Mouse (Mus musculus) thymus, postnatal 14 days (tissue): Measurements from ENCODE around the gene Spint4.
A peak's percentile ranks its signal among the peaks of the same experiment; 100 is the strongest.
"Not testable (repeated sequence)": the region's sequence is repeated elsewhere in the genome, so short reads cannot be mapped to it uniquely, and the experiment has no call there.

Source experiments
- DNase-seq: peaks from one replicate; pipeline ENCODE4 v3.0.0; 2021

The Spint4 gene

DNA sequence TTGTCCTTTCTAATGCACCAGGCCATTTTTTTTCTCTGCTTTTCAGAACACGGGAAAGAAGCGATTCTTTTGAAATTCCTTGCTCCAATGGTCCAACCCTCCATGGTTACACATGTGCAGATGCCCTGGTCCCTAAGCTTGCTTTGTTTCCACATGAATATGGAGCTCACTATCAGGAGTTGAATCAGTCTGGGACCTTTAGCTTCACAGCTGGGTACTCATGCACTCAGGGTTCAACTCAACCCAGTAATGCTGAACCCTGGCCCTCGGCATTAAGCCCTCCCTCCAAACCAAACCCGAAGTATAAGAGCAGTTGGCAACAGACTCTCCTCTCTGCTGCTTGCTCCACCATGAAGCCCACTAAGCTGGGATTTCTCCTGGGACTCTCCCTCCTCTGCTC is at the start of gene Spint4:
TSS of gene Spint4 (plus strand) at position 301 of the 400 bp plus-strand sequence.
- DNase-seq = no peak

DNA sequence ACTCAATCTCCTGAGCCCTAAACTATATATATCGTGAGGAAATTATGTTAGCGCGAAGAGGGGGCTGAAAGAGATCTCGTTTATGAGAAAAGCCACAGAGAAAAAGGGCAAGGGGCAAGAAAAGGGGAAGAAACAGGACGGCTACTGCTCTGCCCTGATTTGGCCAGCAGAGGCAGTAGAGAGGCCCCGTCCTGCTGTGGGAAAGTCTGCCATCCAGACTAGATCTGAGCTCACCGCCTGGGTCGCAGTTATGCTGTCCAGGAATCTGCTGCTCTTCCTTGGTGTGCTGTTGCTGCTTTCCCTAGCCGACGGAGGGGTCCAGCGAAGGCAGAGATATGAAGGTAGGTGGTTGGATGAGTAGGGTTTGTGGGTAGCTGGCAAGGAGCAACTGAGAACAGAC is 42.4 kb upstream of the Spint4 start, which contains the start of gene Wfdc10:
TSS of gene Wfdc10 (plus strand) at position 189 of the 400 bp plus-strand sequence.
- peak; percentile 58 for DNase-seq

DNA sequence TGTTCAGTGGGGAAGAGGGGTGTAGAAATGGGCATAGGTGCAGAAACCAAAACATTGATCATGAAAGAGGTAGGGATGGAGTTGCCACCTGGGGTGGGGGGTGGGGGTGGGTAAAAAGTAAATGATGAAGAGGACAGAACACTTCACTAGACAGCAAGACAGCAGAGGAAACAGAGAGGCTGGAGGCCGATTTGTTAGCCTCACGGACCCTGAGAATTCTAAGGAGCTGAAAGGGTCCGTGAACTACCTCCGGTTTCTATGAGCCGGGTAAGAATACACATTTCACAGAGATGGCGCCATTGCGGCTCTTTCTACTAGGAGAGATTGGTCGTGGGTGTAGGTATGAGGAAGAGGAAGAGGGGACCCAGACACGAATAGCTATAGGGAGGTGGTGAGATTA is 41.8 kb upstream of the Spint4 start, which contains the start of gene Wfdc9:
TSS of gene Wfdc9 (minus strand) at position 101 of the 400 bp plus-strand sequence.
- DNase-seq = no peak

- DNase-seq = no peak
These were observed 33.5 kb upstream of the Spint4 start for GRCm38 (mm10) chr2:164664851-164665250.

DNA sequence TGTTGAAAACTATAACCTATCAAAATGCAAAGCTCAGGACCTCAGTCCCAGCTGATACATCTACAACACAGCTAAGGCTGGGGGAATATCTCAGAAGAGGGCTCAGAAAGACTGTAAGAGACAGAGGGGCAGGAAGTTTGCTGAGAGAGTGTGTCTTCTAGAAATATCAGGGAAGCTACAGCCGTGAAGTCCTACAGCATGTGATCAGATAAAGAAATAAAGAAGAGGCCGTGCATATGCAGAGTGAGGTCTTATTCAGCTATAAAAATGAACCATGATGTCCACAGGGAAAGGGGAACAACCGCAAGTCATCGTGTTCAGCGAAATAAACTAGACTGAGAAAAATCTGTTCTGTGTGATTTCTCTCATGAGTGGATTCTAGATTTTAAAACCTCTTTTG is 28.0 kb upstream of the Spint4 start:
- DNase-seq = no peak

DNA sequence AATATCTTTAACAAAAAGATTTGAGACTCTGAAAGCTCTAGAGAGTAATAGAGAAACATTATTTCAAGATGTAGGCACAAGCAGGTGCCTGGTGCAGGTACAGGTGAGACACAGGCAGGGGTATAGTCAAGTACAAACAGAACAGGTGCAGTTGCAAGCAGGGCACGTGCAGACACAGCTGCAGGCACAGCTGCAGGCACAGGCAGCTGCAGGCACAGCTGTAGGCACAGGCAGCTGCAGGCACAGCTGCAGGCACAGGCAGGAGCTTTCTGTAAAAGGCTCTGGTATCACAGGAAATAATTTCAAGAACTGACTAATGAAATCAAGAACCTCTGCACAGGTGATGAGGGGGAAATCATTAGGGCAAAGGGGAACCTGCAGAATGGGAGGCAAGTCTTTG is 27.4 kb upstream of the Spint4 start:
- DNase-seq = no peak

- DNase-seq = no peak
These were observed 24.3 kb upstream of the Spint4 start, which contains the start of gene Wfdc11 for GRCm38 (mm10) chr2:164673987-164674386. Gene Wfdc11, minus strand, starts transcription at chr2:164674087.

DNA sequence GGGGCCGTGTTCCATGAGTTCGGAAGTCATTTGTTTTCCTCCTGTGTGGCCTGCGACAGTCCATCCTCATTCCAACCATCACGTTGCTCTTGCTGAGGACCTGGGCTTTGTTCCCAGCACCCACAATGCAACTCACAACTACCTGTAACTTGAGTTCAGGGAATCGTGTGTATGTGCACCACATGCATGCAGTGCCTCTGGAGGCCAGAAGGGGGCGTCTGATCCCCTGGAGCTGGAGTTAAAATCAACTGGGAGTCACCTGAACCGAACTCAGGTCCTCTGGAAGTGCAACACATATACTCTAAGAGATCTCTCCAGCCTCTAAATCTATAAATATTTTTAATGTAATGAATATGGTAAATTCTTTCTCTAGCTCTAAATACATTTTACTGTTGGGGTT is 22.2 kb upstream of the Spint4 start:
- DNase-seq = no peak

DNA sequence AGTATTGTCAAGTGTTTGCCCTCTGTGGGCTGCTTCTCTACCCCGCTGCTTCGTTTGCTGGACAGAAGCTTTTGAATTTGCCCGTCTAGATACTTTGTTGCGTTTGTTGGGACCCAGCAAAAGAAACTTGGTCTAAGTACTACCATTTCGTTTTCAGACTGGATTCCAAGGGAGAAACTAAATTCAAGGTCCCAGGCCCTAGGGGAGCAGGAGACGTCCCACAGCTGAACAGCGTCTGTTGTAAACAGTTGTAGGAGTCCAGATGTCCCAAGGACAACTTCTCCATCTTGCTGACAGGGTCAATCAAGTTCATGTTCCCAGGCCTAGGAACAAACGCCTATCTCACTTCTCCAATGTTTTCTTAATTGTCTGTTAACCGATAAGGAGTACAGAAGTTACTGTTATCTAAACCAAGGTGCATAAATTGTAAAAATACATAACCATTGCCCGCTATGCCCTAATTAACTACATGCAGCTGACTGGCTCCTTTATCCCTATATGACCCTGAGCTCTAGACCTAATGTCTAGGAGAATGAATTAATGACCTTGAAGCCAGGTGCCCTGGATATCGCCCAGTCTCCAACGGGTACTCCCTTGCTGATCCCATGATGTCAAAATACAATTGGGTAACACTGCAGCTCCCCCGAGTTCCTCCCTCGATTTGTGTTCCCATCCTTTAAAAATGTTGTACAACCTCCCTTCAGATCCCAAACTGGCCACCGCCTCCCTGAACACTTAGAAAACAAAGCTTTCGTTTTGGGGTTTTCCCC is 21.2 kb upstream of the Spint4 start:
- DNase-seq = no peak

GRCm38 (mm10) chr2:164678848-164679625 is 19.3 kb upstream of the Spint4 start:
- DNase-seq = peak; percentile 89

- peak; percentile 60 for DNase-seq
These were observed 18.4 kb upstream of the Spint4 start for GRCm38 (mm10) chr2:164679906-164680305.

DNA sequence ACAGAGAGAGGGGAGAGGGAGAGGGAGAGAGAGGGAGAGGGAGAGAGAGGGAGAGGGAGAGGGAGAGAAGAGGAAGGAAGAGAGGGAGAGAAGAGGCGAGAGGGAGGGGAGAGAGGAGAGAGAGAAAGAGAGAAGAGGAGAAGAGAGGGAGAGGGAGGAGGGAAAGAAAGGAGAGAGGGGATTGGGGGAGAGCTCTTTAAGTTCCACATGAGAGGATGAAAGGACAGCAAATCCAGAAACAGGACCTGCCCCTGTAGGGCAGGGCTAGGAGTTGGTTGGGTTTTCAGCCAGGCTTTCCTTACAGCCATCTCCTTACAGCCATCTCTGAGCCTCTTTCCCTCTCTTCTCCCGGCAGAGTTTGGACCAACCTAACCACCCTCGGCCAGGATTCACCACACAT is 13.5 kb upstream of the Spint4 start, which contains the start of gene Wfdc13:
TSS of gene Wfdc13 (plus strand) at position 301 of the 400 bp plus-strand sequence.
- DNase-seq = no peak

- no peak for DNase-seq
These were observed 2.7 kb downstream of the Spint4 start for GRCm38 (mm10) chr2:164700959-164701358.

GRCm38 (mm10) chr2:164701761-164702160 is 3.5 kb downstream of the Spint4 start:
- DNase-seq = no peak

GRCm38 (mm10) chr2:164704235-164704634 is 5.9 kb downstream of the Spint4 start:
- no peak for DNase-seq

DNA sequence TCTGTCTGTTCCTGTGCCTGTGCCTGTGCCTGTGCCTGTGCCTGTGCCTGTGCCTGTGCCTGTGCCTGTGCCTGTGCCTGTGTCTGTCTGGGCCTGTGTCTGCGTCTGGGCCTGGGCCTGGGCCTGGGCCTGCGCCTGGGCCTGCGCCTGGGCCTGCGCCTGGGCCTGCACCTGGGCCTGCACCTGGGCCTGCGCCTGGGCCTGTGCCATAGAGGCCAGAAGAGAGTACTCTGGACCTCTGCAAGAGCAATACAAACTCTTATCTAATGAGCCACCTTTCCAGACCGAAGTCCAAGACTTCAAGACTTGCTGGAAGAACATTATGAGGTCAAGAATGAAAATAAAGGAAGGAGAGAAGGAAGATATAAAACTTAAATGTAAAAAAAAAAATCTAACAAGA is 7.0 kb downstream of the Spint4 start:
- no peak for DNase-seq

- DNase-seq = no peak
These were observed 7.7 kb downstream of the Spint4 start for GRCm38 (mm10) chr2:164705991-164706390.

- DNase-seq = no peak
These were observed 16.7 kb downstream of the Spint4 start, which contains the start of gene Spint5 for GRCm38 (mm10) chr2:164715005-164715404. Gene Spint5, plus strand, starts transcription at chr2:164715305.

- DNase-seq = not testable (repeated sequence)
These were observed 18.0 kb downstream of the Spint4 start for GRCm38 (mm10) chr2:164716194-164716786.

GRCm38 (mm10) chr2:164723276-164723675 is 25.0 kb downstream of the Spint4 start:
- no peak for DNase-seq

DNA sequence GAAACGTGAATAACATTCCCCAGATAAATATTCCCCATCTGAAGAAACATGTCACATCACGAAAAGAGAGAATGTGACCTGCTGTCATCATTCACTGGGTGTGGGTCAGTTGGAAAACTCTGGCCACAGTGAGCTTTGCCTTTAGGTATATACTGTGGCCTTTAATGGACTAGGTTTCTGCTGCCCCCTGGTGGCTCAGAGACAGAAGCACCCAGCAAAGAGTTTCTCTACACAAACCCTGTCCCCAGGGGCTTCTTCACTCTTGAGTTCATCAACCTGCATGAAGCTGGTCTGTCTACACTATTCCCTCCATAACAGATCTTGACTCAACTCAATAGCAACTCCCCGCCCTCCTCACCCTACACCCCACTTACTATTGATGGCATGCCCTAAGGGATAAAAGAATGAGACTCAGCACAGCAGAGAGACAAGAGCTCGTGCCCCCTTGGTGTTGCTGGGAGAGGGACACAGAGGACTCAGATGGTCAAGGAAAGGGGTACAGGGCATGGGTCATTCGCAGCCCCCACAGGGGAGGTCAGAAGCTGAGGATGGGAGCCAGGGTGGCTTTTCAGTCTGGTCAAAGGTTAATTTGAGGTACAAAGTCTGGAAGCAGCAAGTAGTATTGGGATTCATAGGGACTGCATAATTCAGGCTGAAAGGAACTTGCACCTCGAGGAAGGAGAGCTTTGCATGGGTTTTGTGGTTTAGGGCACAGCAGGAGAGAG is 27.8 kb downstream of the Spint4 start:
- peak; percentile 70 for DNase-seq

- DNase-seq = no peak
These were observed 33.4 kb downstream of the Spint4 start for GRCm38 (mm10) chr2:164731719-164732118.

DNA sequence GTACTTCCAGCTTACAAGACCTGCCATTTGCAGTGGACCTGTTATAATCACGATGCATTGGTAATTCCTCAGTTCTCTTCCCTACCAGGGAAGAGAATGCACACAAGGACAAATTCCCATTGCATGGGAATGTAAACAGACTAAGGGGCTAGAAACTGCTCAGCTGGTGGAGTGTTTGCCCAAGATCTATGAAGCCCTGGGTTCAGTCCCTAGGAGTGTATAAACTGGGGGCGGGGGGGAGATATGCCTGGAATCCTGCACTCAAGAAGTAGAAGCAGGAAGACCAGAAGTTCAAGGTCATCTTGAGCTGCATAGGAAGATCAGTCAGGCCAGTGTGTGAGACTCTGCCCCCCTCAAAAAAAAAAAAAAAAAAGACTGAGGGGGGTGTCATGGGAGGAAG is 35.0 kb downstream of the Spint4 start:
- DNase-seq = no peak
